Mouse (Mus musculus) forebrain, embryonic 14.5 days (tissue): ENCODE results near the gene 4930432K21Rik. TPM values are rescaled to one million over a fixed set of nuclear protein-coding genes. Genes with fewer than 3 reads are reported as not detected.

Experiments used
- ATAC-seq: fragments of 200-750 bp; cut with Nextera tagmentation; 2 replicates; pipeline ENCODE4 v1.8.0; 2017; ENCODE audit warnings: mild to moderate bottlenecking, moderate library complexity
- DNase-seq: peaks from one replicate; pipeline ENCODE4 v3.0.0-alpha.2; 2015; ENCODE audit warnings: low spot score
- H3K27ac ChIP-seq: fragments of 300-500 bp; sonication (generic); 2 replicates; pipeline ENCODE4 v1.5.1; 2014; ENCODE audit warnings: low read depth, mild to moderate bottlenecking, control low read depth, low read length, moderate library complexity
- H3K27me3 ChIP-seq: fragments of 300-500 bp; sonication (generic); replicated peaks from 2 replicates; pipeline ENCODE4 v1.6.1; 2014; ENCODE audit warnings: low read length, control low read depth, mixed read lengths; ENCODE audit not compliant: control insufficient read depth, insufficient read depth
- H3K36me3 ChIP-seq: fragments of 300-500 bp; sonication (generic); 2 replicates; pipeline ENCODE4 v1.6.1; 2014; ENCODE audit warnings: low read length, control low read depth; ENCODE audit not compliant: control insufficient read depth, insufficient read depth
- H3K4me1 ChIP-seq: fragments of 300-500 bp; sonication (generic); 2 replicates; pipeline ENCODE4 v1.6.1; 2014; ENCODE audit warnings: antibody characterized with exemption, low read length, control low read depth; ENCODE audit not compliant: control insufficient read depth, insufficient read depth
- H3K4me2 ChIP-seq: fragments of 300-500 bp; sonication (generic); 2 replicates; pipeline ENCODE4 v1.6.1; 2014; ENCODE audit warnings: mild to moderate bottlenecking, control low read depth, low read length
- H3K4me3 ChIP-seq: fragments of 300-500 bp; sonication (generic); 2 replicates; pipeline ENCODE4 v1.5.1; 2014; ENCODE audit warnings: low read depth, low read length, control low read depth
- H3K9ac ChIP-seq: fragments of 300-500 bp; sonication (generic); 2 replicates; pipeline ENCODE4 v1.6.1; 2014; ENCODE audit warnings: mild to moderate bottlenecking, low read length, control low read depth, moderate library complexity
- H3K9me3 ChIP-seq: fragments of 300-500 bp; sonication (generic); replicated peaks from 2 replicates; pipeline ENCODE4 v1.6.1; 2016; ENCODE audit warnings: low read length, control low read depth, mixed read lengths; ENCODE audit not compliant: control insufficient read depth
- WGBS: fragments of 180-500 bp; shearing (Covaris S2); extraction: QIAGEN DNeasy Blood & Tissue Kit; methylation state at CpG from one replicate; pipeline ENCODE4 v1.1.7; 2014; 5-methylcytosine and 5-hydroxymethylcytosine counted together
- microRNA counts: library from miRNA; unstranded; fragments of <30 nt; microRNA quantifications from one replicate; lab custom pipeline; 2016
- microRNA-seq: library from miRNA; unstranded; fragments of <30 nt; microRNA quantifications from one replicate; pipeline ENCODE4, GENCODE M21; 2016
- polyA plus RNA-seq: library from polyadenylated mRNA; unstranded; fragments of >200 nt; fragmentation: Nextera tagmentation; extraction: Ambion mirVana; gene quantifications from 2 replicates; pipeline ENCODE4 v1.2.1, GENCODE M21; 2014

4930432K21Rik gene
- polyA plus RNA-seq, 1 experiment from 2014 or later = 1.7 TPM

- ATAC-seq = no peak
- Histone ChIP-seq H3K36me3 (peaks cover 95% of the 10 kb centered on the region), H3K4me3 (no peak overlapping the region), H3K9me3 (no peaks in the 10 kb centered on the region), H3K27ac (no peak overlapping the region), H3K4me2 (no peak overlapping the region), H3K9ac (no peak overlapping the region), H3K27me3 (no peaks in the 10 kb centered on the region), H3K4me1 (no peaks in the 10 kb centered on the region)
- DNase-seq = no peak
- WGBS = 95% methylated on average over 5 of the region's 5 CpGs
Observed at GRCm38 (mm10) chr8:84218143-84218542, 70.3 kb downstream of the 4930432K21Rik start.

DNA sequence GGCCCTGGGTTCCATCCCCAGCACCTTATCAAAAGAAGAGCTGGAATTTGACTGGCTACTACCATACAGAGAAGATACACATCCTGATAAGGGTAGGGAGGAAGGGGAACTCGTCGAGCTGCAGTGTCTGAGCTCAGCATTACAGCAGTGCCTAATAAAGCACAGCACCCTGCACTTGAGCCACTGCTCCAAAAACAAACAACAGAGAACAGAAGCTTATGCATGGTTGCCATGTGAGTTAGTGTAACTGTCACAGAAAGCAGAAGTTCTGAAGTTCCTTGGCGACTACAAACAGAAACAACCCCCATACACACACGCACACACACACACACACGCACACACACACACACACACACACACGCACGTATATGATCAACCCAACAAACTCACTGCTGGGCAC lies 72.3 kb downstream of the 4930432K21Rik start:
- Histone ChIP-seq H3K9ac (no peak overlapping the region), H3K36me3 (peaks cover 96% of the 10 kb centered on the region), H3K27me3 (no peaks in the 10 kb centered on the region), H3K4me2 (no peak overlapping the region), H3K9me3 (no peaks in the 10 kb centered on the region), H3K4me3 (no peak overlapping the region), H3K27ac (no peak overlapping the region), H3K4me1 (no peaks in the 10 kb centered on the region)
- 91% methylated on average over 7 of the region's 7 CpGs for WGBS
- ATAC-seq = no peak
- no peak for DNase-seq

MicroRNAs encoded within 50 kb of the gene (microRNA counts, 519-probe panel; counts per million panel counts)
- 4,104 counts per million, percentile 47 among the panel's probes with 10 or more counts for microRNA mmu-miR-181c (lab: Ali Mortazavi, UCI)
- microRNA mmu-miR-23a (lab: Ali Mortazavi, UCI) = 4,511 counts per million, percentile 60 among the panel's probes with 10 or more counts
- 4,855 counts per million, percentile 72 among the panel's probes with 10 or more counts for microRNA mmu-miR-27a (lab: Ali Mortazavi, UCI)

Small RNAs within 50 kb of the gene (microRNA-seq; reads per million reads assigned to microRNA genes)
- gene Gm25110 (not detected), gene Mir181c (16,601 reads per million, percentile 98 among the genes with 10 or more reads in this experiment), gene Mir181d (6,239 reads per million, percentile 94 among the genes with 10 or more reads in this experiment), gene Mir23a (4,945 reads per million, percentile 92 among the genes with 10 or more reads in this experiment), gene Mir24-2 (not detected), gene Mir27a (46.2 reads per million, percentile 48 among the genes with 10 or more reads in this experiment), gene Mir3074-2 (not detected)

Other genes starting within 250 kb of the 4930432K21Rik start
- 44.4 and 50.9 TPM in 2 replicates for gene Adgrl1, start 247.9 kb upstream of the 4930432K21Rik start, polyA plus RNA-seq
- 0.61 and 0.93 TPM in 2 replicates for gene Gm10644, start 192.8 kb upstream of the 4930432K21Rik start, polyA plus RNA-seq
- gene Asf1b, start 192.5 kb upstream of the 4930432K21Rik start, polyA plus RNA-seq = 23.8 and 31.6 TPM in 2 replicates
- gene Prkaca, start 175.0 kb upstream of the 4930432K21Rik start, polyA plus RNA-seq = 117 and 132 TPM in 2 replicates
- 12.9 and 14.4 TPM in 2 replicates for gene Samd1, start 150.4 kb upstream of the 4930432K21Rik start, polyA plus RNA-seq
- 0.77 and 1.3 TPM in 2 replicates for gene 1700067K01Rik, start 146.5 kb upstream of the 4930432K21Rik start, polyA plus RNA-seq
- not detected in 2 replicates for gene 2210011C24Rik, start 135.9 kb upstream of the 4930432K21Rik start, polyA plus RNA-seq
- 0.33 and 0.53 TPM in 2 replicates for gene Palm3, start 126.6 kb upstream of the 4930432K21Rik start, polyA plus RNA-seq
- gene Il27ra, start 105.4 kb upstream of the 4930432K21Rik start, polyA plus RNA-seq = 0.19 and 0.70 TPM in 2 replicates
- gene Rln3, start 103.0 kb upstream of the 4930432K21Rik start, polyA plus RNA-seq = not detected in 2 replicates
- 1.3 and 1.5 TPM in 2 replicates for gene Gm10643, start 82.9 kb upstream of the 4930432K21Rik start, polyA plus RNA-seq
- 6.8 and 8.7 TPM in 2 replicates for gene Rfx1, start 81.2 kb upstream of the 4930432K21Rik start, polyA plus RNA-seq
- gene Dcaf15, start 43.3 kb upstream of the 4930432K21Rik start, polyA plus RNA-seq = 15.8 and 17.8 TPM in 2 replicates
- 0.22 and 0.23 TPM in 2 replicates for gene Podnl1, start 22.0 kb upstream of the 4930432K21Rik start, polyA plus RNA-seq
- 14.7 and 21.7 TPM in 2 replicates for gene Cc2d1a, start 89 bp upstream of the 4930432K21Rik start, polyA plus RNA-seq
- 4.5 and 8.3 TPM in 2 replicates for gene Nanos3, start 37.2 kb downstream of the 4930432K21Rik start, polyA plus RNA-seq
- gene Zswim4, start 89.0 kb downstream of the 4930432K21Rik start, polyA plus RNA-seq = 22.6 and 26.9 TPM in 2 replicates
- 266 and 329 TPM in 2 replicates for gene D8Ertd738e, start 101.7 kb downstream of the 4930432K21Rik start, polyA plus RNA-seq
- gene Mri1, start 109.3 kb downstream of the 4930432K21Rik start, polyA plus RNA-seq = 43.6 and 48.8 TPM in 2 replicates
- 27.6 and 28.9 TPM in 2 replicates for gene Ccdc130, start 122.4 kb downstream of the 4930432K21Rik start, polyA plus RNA-seq
- 3.2 and 6.0 TPM in 2 replicates for gene Cacna1a, start 240.4 kb downstream of the 4930432K21Rik start, polyA plus RNA-seq